Mouse (Mus musculus) lung, postnatal 14 days (tissue): ENCODE measurements around the gene Rfesd.

Experiments used
- DNase-seq: peaks from one replicate; pipeline ENCODE4 v3.0.0; 2021

Gene Rfesd

GRCm38 (mm10) chr13:75976649-75977048, 41.9 kb downstream of the Rfesd start:
- DNase-seq = no peak

DNA sequence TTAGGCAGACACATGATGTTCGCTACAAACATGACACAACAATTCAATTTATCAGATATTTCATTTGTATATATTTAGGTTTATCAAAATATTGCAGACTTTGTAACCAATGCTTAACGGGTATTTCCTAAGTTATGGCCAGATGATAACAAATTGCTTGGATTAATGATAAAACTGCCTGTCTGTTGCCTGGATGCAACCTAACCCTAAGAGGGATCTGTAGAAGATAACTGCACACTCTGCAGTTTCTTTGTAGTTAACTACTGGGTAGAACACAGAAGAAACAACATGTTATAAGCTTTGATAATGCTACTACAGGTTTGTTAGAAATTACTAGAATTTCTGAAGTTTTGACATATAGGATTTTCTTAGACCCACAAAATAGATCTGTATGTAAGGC, 42.3 kb downstream of the Rfesd start:
- no peak for DNase-seq

- no peak for DNase-seq
Observed at GRCm38 (mm10) chr13:75975629-75976028, 42.9 kb downstream of the Rfesd start.

GRCm38 (mm10) chr13:75974481-75974880, 44.0 kb downstream of the Rfesd start:
- DNase-seq = no peak

- DNase-seq = no peak
Observed at GRCm38 (mm10) chr13:75966850-75967249, 51.7 kb downstream of the Rfesd start, which contains the start of gene Spata9. Gene Spata9 (plus strand): TSS chr13:75967150.

DNA sequence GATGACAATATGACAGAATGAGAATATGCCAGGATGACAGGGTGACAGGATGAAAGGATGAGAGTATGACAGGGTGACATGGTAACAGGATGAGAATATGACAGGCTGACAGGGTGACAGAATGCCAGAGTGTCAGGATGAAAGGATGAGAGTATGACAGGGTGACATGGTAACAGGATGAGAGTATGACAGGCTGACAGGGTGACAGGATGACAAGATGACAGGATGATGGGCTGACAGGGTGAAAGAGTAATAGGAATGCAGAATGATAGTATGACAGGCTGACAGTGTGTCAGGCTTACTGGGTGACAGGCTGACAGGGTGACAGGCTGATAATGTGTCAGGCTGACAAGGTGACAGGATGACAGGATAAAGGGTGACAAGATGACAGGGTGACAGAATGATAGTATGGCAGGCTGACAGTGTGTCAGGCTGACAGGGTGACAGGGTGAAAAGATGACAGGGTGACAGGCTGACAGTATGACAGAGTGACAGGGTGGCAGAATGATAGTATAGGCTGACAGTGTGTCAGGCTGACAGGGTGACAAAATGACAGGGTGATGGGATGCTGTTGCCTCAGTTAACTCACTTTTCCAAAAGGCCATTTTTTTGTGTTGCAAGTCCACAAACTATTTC, 63.0 kb downstream of the Rfesd start:
- no peak for DNase-seq
